Mouse (Mus musculus) MEL (cell line): Measurements from ENCODE around the gene Mtx1.

Experiments
- CHD2 ChIP-seq: IDR thresholded peaks from 2 replicates; pipeline ENCODE4 v1.6.1; 2011; ENCODE audit warnings: low read length, improper control_type of control experiment
- CTCF ChIP-seq, 3 experiments: IDR thresholded peaks in 2 of 3; conservative IDR thresholded peaks in 1 of 3; 2 replicates each; pipeline ENCODE4 v1.5.1; 2011 to 2012; ENCODE audit warnings: low read length in 3 of 3, low read depth in 2 of 3, mild to moderate bottlenecking in 2 of 3, improper control_type of control experiment in 1 of 3, inconsistent platforms in 1 of 3, mixed read lengths in 1 of 3, moderate library complexity in 1 of 3; ENCODE audit not compliant: control insufficient read depth in 1 of 3, insufficient read depth in 1 of 3, poor library complexity in 1 of 3, severe bottlenecking in 1 of 3
- MAFK ChIP-seq: IDR thresholded peaks from 2 replicates; pipeline ENCODE4 v1.6.1; 2011; ENCODE audit warnings: low read depth, mild to moderate bottlenecking, low read length, improper control_type of control experiment, borderline replicate concordance
- MAX ChIP-seq: IDR thresholded peaks from 2 replicates; pipeline ENCODE4 v1.6.1; 2011; ENCODE audit warnings: low read length, improper control_type of control experiment
- POLR2A ChIP-seq, 2 experiments: IDR thresholded peaks; 2 replicates each; pipeline ENCODE4 v1.6.1; 2011 to 2012; ENCODE audit warnings: low read length in 2 of 2, mild to moderate bottlenecking in 2 of 2, control low read depth in 1 of 2, improper control_type of control experiment in 1 of 2, low read depth in 1 of 2, moderate library complexity in 1 of 2; ENCODE audit not compliant: control insufficient read depth in 1 of 2, insufficient read depth in 1 of 2, poor library complexity in 1 of 2

- TF ChIP-seq MAX: peak; percentile 84
- TF ChIP-seq CTCF (IDR thresholded peaks at IDR 0.05 in 2 of 3, conservative IDR thresholded peaks at IDR 0.05 in 1 of 3; ENCODE audit: control insufficient read depth in 1 of 3, insufficient read depth in 1 of 3, low read depth in 2 of 3, low read length in 3 of 3, poor library complexity in 1 of 3, severe bottlenecking in 1 of 3): peak in 2 of 3 experiments; percentile 4 to 13; a peak in 2 of 6 replicates
- TF ChIP-seq MAFK: no peak
- TF ChIP-seq CHD2: no peak
- TF ChIP-seq POLR2A (IDR thresholded peaks at IDR 0.05; ENCODE audit: control insufficient read depth in 1 of 2, insufficient read depth in 1 of 2, low read depth in 1 of 2, low read length in 2 of 2, poor library complexity in 1 of 2): no peak
These were observed 24.5 kb upstream of the Mtx1 start for GRCm38 (mm10) chr3:89251365-89251895.
